Mouse (Mus musculus) lung, postnatal 0 days (tissue): ENCODE results near the gene Lhx1. TPM values are rescaled to one million over a fixed set of nuclear protein-coding genes. Genes with fewer than 3 reads are reported as not detected.

Source experiments
- ATAC-seq: fragments of 200-750 bp; cut with Nextera tagmentation; 2 replicates; pipeline ENCODE4 v1.8.0; 2017; ENCODE audit warnings: moderate library complexity
- DNase-seq: peaks from one replicate; pipeline ENCODE4 v3.0.0-alpha.2; 2016; ENCODE audit warnings: low spot score
- H3K27ac ChIP-seq: fragments of 300-500 bp; sonication (generic); 2 replicates; pipeline ENCODE4 v1.5.1; 2014; ENCODE audit warnings: antibody characterized with exemption, mild to moderate bottlenecking, low read length, mixed read lengths
- H3K27me3 ChIP-seq: fragments of 300-500 bp; sonication (generic); replicated peaks from 2 replicates; pipeline ENCODE4 v1.6.1; 2014; ENCODE audit warnings: low read length, mixed read lengths; ENCODE audit not compliant: insufficient read depth
- H3K36me3 ChIP-seq: fragments of 300-500 bp; sonication (generic); 2 replicates; pipeline ENCODE4 v1.6.1; 2014; ENCODE audit warnings: low read length, mixed read lengths; ENCODE audit not compliant: insufficient read depth
- H3K4me1 ChIP-seq: fragments of 300-500 bp; sonication (generic); 2 replicates; pipeline ENCODE4 v1.6.1; 2014; ENCODE audit warnings: antibody characterized with exemption, low read depth, low read length, mixed read lengths; ENCODE audit not compliant: insufficient read depth
- H3K4me2 ChIP-seq: fragments of 300-500 bp; sonication (generic); replicated peaks from 2 replicates; pipeline ENCODE4 v1.6.1; 2014; ENCODE audit warnings: low read depth, mild to moderate bottlenecking, low read length, moderate library complexity, mixed read lengths
- H3K4me3 ChIP-seq: fragments of 300-500 bp; sonication (generic); 2 replicates; pipeline ENCODE4 v1.5.1; 2014; ENCODE audit warnings: low read depth, low read length
- H3K9ac ChIP-seq: fragments of 300-500 bp; sonication (generic); replicated peaks from 2 replicates; pipeline ENCODE4 v1.6.1; 2014; ENCODE audit warnings: low read depth, mild to moderate bottlenecking
- H3K9me3 ChIP-seq: fragments of 300-500 bp; sonication (generic); 2 replicates; pipeline ENCODE4 v1.6.1; 2016; ENCODE audit warnings: low read length, mixed read lengths
- CTCF ChIP-seq: IDR thresholded peaks from 2 replicates; pipeline ENCODE4 v1.5.1; 2016; ENCODE audit warnings: antibody characterized with exemption, mild to moderate bottlenecking
- EP300 ChIP-seq: IDR thresholded peaks from 2 replicates; pipeline ENCODE4 v1.6.1; 2016; ENCODE audit warnings: antibody characterized with exemption, mild to moderate bottlenecking, control low read depth
- WGBS: fragments of 180-500 bp; shearing (Covaris S2); extraction: QIAGEN DNeasy Blood & Tissue Kit; methylation state at CpG from one replicate; pipeline ENCODE4 v1.1.7; 2014; 5-methylcytosine and 5-hydroxymethylcytosine counted together
- polyA plus RNA-seq: library from polyadenylated mRNA; unstranded; fragments of >200 nt; fragmentation: Nextera tagmentation; extraction: Ambion mirVana; gene quantifications from 2 replicates; pipeline ENCODE4 v1.2.1, GENCODE M21; 2015

The Lhx1 gene
- polyA plus RNA-seq, 1 experiment from 2014 or later, result 0.26 TPM

DNA sequence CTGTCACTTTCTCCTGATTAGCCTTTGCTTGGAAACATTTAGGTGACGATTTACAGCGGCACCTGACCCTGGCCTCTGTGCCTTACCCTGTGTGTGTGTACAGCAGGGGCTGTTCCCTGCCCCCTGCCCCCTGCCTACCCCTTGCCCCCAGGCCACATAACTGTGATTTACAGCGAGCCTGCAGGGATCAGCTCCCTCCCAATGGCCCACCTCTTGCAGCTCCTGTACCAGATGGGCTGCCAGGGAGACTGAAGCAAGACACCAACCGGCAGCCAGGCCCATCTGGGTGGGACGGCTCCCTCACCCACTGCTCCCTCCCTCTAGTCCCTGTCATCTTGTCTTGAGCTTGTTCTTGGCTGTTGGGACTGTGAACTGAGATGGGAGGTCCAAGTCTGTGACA lies 43.1 kb upstream of the Lhx1 start:
- Histone ChIP-seq H3K9ac (no peak overlapping the region), H3K27ac (no peak overlapping the region), H3K27me3 (no peaks in the 10 kb centered on the region), H3K4me1 (no peaks in the 10 kb centered on the region), H3K4me3 (no peak overlapping the region), H3K36me3 (no peaks in the 10 kb centered on the region), H3K9me3 (no peaks in the 10 kb centered on the region), H3K4me2 (no peak overlapping the region)
- no peak for ATAC-seq
- no peak for TF ChIP-seq EP300
- no peak for TF ChIP-seq CTCF
- DNase-seq, result no peak
- WGBS, result 26% methylated on average over 5 of the region's 5 CpGs

DNA sequence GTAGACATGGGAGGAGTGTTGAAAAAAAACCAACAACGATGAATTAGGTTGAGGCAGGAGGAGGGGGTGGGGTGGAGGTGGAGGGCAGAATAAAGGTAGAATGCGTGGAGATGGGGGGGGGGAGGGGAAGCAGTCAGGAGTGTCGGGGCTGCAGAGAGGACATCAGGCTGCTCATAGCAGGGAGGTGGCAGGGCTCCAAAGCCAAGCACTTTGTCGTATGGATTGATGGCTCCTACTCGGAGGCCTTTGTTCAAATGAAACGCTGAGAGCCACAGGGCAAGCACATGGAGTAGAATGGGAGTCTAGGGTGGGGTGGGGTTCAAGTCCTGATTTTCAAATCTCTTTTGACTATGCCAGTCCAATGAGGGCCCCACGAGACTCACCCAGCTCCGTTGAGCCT lies 41.4 kb upstream of the Lhx1 start:
- DNase-seq, result no peak
- no peaks in the 10 kb centered on the region for H3K27me3 ChIP-seq
- H3K36me3 ChIP-seq, result no peaks in the 10 kb centered on the region
- 35% methylated on average over 8 of the region's 8 CpGs for WGBS
- ATAC-seq, result no peak
- no peak overlapping the region for H3K27ac ChIP-seq
- no peak overlapping the region for H3K4me3 ChIP-seq
- TF ChIP-seq CTCF (no peak), EP300 (no peak)
- H3K4me1 ChIP-seq, result no peaks in the 10 kb centered on the region
- H3K4me2 ChIP-seq, result no peak overlapping the region
- H3K9ac ChIP-seq, result no peak overlapping the region
- no peaks in the 10 kb centered on the region for H3K9me3 ChIP-seq

DNA sequence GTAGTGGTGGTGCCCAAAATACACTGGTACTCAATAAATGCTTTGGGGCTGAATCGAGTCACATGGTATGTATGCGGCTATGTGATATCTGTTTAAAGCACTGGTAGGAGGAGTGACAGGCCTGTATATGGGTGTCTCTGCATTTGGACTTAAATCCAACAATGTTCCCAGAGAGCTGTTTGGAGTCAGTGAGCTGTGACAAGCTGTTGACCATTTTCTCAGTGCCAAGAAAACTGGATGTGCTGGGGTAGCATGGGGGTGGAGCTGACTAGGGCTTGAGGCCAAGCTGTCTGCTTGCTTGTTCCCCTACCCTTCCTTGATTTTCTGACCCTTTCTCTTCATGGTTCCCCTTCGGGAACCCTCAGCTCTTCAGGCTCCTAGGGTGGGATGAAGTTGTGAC lies 39.9 kb upstream of the Lhx1 start:
- peak; percentile 57 for ATAC-seq
- H3K9me3 ChIP-seq, result no peaks in the 10 kb centered on the region
- 57% methylated on average over 3 of the region's 3 CpGs for WGBS
- no peak overlapping the region for H3K4me2 ChIP-seq
- H3K9ac ChIP-seq, result no peak overlapping the region
- peak; percentile 29 for DNase-seq
- no peaks in the 10 kb centered on the region for H3K27me3 ChIP-seq
- TF ChIP-seq CTCF (no peak), EP300 (no peak)
- H3K36me3 ChIP-seq, result no peaks in the 10 kb centered on the region
- H3K4me1 ChIP-seq, result no peaks in the 10 kb centered on the region
- no peak overlapping the region for H3K27ac ChIP-seq
- no peak overlapping the region for H3K4me3 ChIP-seq

DNA sequence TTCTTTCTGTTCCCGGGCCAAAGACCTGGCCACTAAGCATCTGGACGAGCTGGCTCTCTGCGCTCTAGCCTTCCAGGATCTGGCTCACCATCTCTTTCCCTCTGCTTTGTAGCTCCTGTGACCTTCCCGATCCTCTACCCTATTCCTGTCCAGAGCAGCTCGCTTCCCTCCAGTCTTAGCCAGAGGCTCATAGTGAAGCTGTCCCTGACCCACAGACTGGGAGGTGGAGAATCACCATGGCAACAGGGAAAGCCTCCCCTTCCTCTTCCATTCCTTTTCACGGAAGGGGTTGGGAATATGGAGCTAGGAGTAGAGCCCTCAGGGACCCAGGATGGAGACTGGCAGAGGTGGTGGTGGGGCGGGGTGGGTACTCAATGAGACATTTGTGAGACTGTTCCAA lies 38.0 kb upstream of the Lhx1 start:
- no peak for ATAC-seq
- Histone ChIP-seq H3K36me3 (no peaks in the 10 kb centered on the region), H3K4me2 (no peak overlapping the region), H3K9me3 (no peaks in the 10 kb centered on the region), H3K27ac (no peak overlapping the region), H3K4me3 (no peak overlapping the region), H3K9ac (no peak overlapping the region), H3K4me1 (no peaks in the 10 kb centered on the region), H3K27me3 (no peaks in the 10 kb centered on the region)
- no peak for TF ChIP-seq CTCF
- no peak for TF ChIP-seq EP300
- DNase-seq, result no peak
- 43% methylated on average over 7 of the region's 7 CpGs for WGBS

GRCm38 (mm10) chr11:84562758-84563347 lies 37.5 kb upstream of the Lhx1 start:
- 18% methylated on average over 9 of the region's 9 CpGs for WGBS
- Histone ChIP-seq H3K36me3 (no peaks in the 10 kb centered on the region), H3K27ac (no peak overlapping the region), H3K9me3 (no peaks in the 10 kb centered on the region), H3K4me3 (no peak overlapping the region), H3K4me1 (no peaks in the 10 kb centered on the region), H3K9ac (no peak overlapping the region), H3K27me3 (no peaks in the 10 kb centered on the region), H3K4me2 (no peak overlapping the region)
- DNase-seq, result no peak
- TF ChIP-seq CTCF, result no peak
- no peak for TF ChIP-seq EP300
- ATAC-seq, result no peak

DNA sequence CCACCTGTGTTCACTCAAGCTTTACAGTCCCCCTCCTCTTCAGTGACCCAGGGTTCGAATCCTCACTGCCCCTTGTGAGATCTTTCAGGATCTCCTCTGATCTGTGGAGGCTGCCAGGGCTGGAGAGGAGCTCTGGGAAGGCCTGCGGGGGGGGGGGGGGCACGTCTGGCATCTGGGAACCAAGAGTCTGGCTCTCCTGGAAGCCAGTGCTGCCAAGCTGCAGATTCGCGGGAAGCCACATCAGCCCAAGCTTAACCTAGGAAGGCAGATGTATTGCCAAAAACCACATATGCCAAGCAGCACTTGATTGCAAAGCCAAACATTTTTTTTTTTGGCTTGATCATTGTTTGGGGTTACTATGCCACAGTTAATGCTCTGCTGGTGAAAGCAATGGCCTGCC lies 36.2 kb upstream of the Lhx1 start:
- H3K4me3 ChIP-seq, result no peak overlapping the region
- no peak overlapping the region for H3K9ac ChIP-seq
- WGBS, result 52% methylated on average over 4 of the region's 5 CpGs
- no peaks in the 10 kb centered on the region for H3K36me3 ChIP-seq
- no peak overlapping the region for H3K4me2 ChIP-seq
- DNase-seq (no peak), ATAC-seq (no peak)
- H3K27ac ChIP-seq, result no peak overlapping the region
- H3K9me3 ChIP-seq, result no peaks in the 10 kb centered on the region
- no peaks in the 10 kb centered on the region for H3K27me3 ChIP-seq
- TF ChIP-seq EP300, result no peak
- no peaks in the 10 kb centered on the region for H3K4me1 ChIP-seq
